Mouse (Mus musculus) testis, adult 2 months (tissue): ENCODE results near the gene Ccdc8. TPM values are rescaled to one million over a fixed set of nuclear protein-coding genes. Genes with fewer than 3 reads are reported as not detected.

Experiments
- H3K27ac ChIP-seq: fragments of 200-500 bp; 2 replicates; pipeline ENCODE4 v1.5.1; 2012; ENCODE audit warnings: low read depth, low read length; ENCODE audit not compliant: control insufficient read depth, insufficient read depth
- H3K27me3 ChIP-seq: fragments of 200-500 bp; 2 replicates; pipeline ENCODE4 v1.6.1; 2012; ENCODE audit warnings: mild to moderate bottlenecking, low read length, moderate library complexity; ENCODE audit not compliant: control insufficient read depth, insufficient read depth
- H3K36me3 ChIP-seq: fragments of 200-500 bp; 2 replicates; pipeline ENCODE4 v1.6.1; 2012; ENCODE audit warnings: mild to moderate bottlenecking, low read length; ENCODE audit not compliant: control insufficient read depth, insufficient read depth
- H3K4me1 ChIP-seq: fragments of 200-500 bp; 2 replicates; pipeline ENCODE4 v1.6.1; 2012; ENCODE audit warnings: low read length; ENCODE audit not compliant: control insufficient read depth, insufficient read depth
- H3K4me3 ChIP-seq: fragments of 200-500 bp; 2 replicates; pipeline ENCODE4 v1.5.1; 2012; ENCODE audit warnings: low read depth, mild to moderate bottlenecking, low read length, moderate library complexity, mixed read lengths; ENCODE audit not compliant: control insufficient read depth
- CTCF ChIP-seq: fragments of 200-500 bp; IDR thresholded peaks from 2 replicates; pipeline ENCODE4 v1.5.1; 2012; ENCODE audit warnings: low read depth, mild to moderate bottlenecking, inconsistent platforms, low read length, moderate library complexity; ENCODE audit not compliant: control insufficient read depth, insufficient read depth, insufficient replicate concordance
- POLR2A ChIP-seq: fragments of 200-500 bp; IDR thresholded peaks from 2 replicates; pipeline ENCODE4 v1.6.1; 2012; ENCODE audit warnings: low read depth, mild to moderate bottlenecking, inconsistent platforms, low read length, moderate library complexity; ENCODE audit not compliant: control insufficient read depth
- polyA plus RNA-seq: library from polyadenylated mRNA; depleted of rRNA; stranded (reverse); fragments of >200 nt; gene quantifications from 2 replicates; pipeline ENCODE4 v1.2.3, GENCODE M21; 2012

The Ccdc8 gene
- polyA plus RNA-seq, 1 experiment: 1.6 TPM

- Histone ChIP-seq H3K27me3 (no peaks in the 10 kb centered on the region), H3K36me3 (peaks cover 4% of the 10 kb centered on the region), H3K4me1 (no peaks in the 10 kb centered on the region; the same call in 1 of the 2 replicates), H3K27ac (no peak overlapping the region), H3K4me3 (no peak overlapping the region)
- TF ChIP-seq POLR2A (no peak), CTCF (no peak)
Measured at GRCm38 (mm10) chr7:17003230-17003960, 10.9 kb downstream of the Ccdc8 start.

GRCm38 (mm10) chr7:17004716-17005115, 12.2 kb downstream of the Ccdc8 start:
- H3K36me3 ChIP-seq: peaks cover 5% of the 10 kb centered on the region
- H3K4me3 ChIP-seq: no peak overlapping the region
- no peak for TF ChIP-seq CTCF
- TF ChIP-seq POLR2A: no peak

GRCm38 (mm10) chr7:17007300-17007699, 14.8 kb downstream of the Ccdc8 start:
- Histone ChIP-seq H3K4me1 (no peaks in the 10 kb centered on the region), H3K27me3 (no peaks in the 10 kb centered on the region), H3K4me3 (no peak overlapping the region), H3K36me3 (peaks cover 5% of the 10 kb centered on the region), H3K27ac (no peak overlapping the region)
- TF ChIP-seq CTCF (peak; percentile 55; the same call in 1 of the 2 replicates), POLR2A (no peak)

More at GRCm38 (mm10) chr7:17004716-17005115, 12.2 kb downstream of the Ccdc8 start:
- Histone ChIP-seq H3K27ac (no peak overlapping the region), H3K27me3 (no peaks in the 10 kb centered on the region), H3K4me1 (no peaks in the 10 kb centered on the region)

- no peak overlapping the region for H3K27ac ChIP-seq
- TF ChIP-seq CTCF: no peak
- no peak for TF ChIP-seq POLR2A
Measured at GRCm38 (mm10) chr7:17009326-17010009, 17.0 kb downstream of the Ccdc8 start.

GRCm38 (mm10) chr7:17010010-17010347, 17.5 kb downstream of the Ccdc8 start:
- Histone ChIP-seq H3K36me3 (peaks cover 4% of the 10 kb centered on the region), H3K4me3 (no peak overlapping the region), H3K4me1 (no peaks in the 10 kb centered on the region), H3K27ac (no peak overlapping the region), H3K27me3 (no peaks in the 10 kb centered on the region)
- TF ChIP-seq CTCF: no peak
- TF ChIP-seq POLR2A: no peak

More at GRCm38 (mm10) chr7:17009326-17010009, 17.0 kb downstream of the Ccdc8 start:
- Histone ChIP-seq H3K27me3 (no peaks in the 10 kb centered on the region), H3K4me3 (no peak overlapping the region), H3K4me1 (no peaks in the 10 kb centered on the region), H3K36me3 (peaks cover 4% of the 10 kb centered on the region)

- Histone ChIP-seq H3K4me3 (no peak overlapping the region), H3K4me1 (no peaks in the 10 kb centered on the region), H3K27ac (no peak overlapping the region), H3K27me3 (no peaks in the 10 kb centered on the region), H3K36me3 (peaks cover 7% of the 10 kb centered on the region)
- TF ChIP-seq POLR2A (no peak), CTCF (no peak)
Measured at GRCm38 (mm10) chr7:17011909-17012590, 19.5 kb downstream of the Ccdc8 start.

GRCm38 (mm10) chr7:17015381-17015780, 22.9 kb downstream of the Ccdc8 start:
- no peak overlapping the region for H3K4me3 ChIP-seq
- no peaks in the 10 kb centered on the region for H3K27me3 ChIP-seq
- H3K4me1 ChIP-seq: no peaks in the 10 kb centered on the region
- H3K27ac ChIP-seq: no peak overlapping the region
- TF ChIP-seq POLR2A (no peak), CTCF (no peak)
- H3K36me3 ChIP-seq: peaks cover 4% of the 10 kb centered on the region
